Mouse (Mus musculus) testis, adult 2 months (tissue): ENCODE results near the gene Kmt2d. TPM values are rescaled to one million over a fixed set of nuclear protein-coding genes. Genes with fewer than 3 reads are reported as not detected.
"Not testable (repeated sequence)": the region's sequence is repeated elsewhere in the genome, so short reads cannot be mapped to it uniquely, and the experiment has no call there.

Experiments used
- H3K27ac ChIP-seq: fragments of 200-500 bp; 2 replicates; pipeline ENCODE4 v1.5.1; 2012; ENCODE audit warnings: low read depth, low read length; ENCODE audit not compliant: control insufficient read depth, insufficient read depth
- H3K27me3 ChIP-seq: fragments of 200-500 bp; 2 replicates; pipeline ENCODE4 v1.6.1; 2012; ENCODE audit warnings: mild to moderate bottlenecking, low read length, moderate library complexity; ENCODE audit not compliant: control insufficient read depth, insufficient read depth
- H3K36me3 ChIP-seq: fragments of 200-500 bp; 2 replicates; pipeline ENCODE4 v1.6.1; 2012; ENCODE audit warnings: mild to moderate bottlenecking, low read length; ENCODE audit not compliant: control insufficient read depth, insufficient read depth
- H3K4me1 ChIP-seq: fragments of 200-500 bp; 2 replicates; pipeline ENCODE4 v1.6.1; 2012; ENCODE audit warnings: low read length; ENCODE audit not compliant: control insufficient read depth, insufficient read depth
- H3K4me3 ChIP-seq: fragments of 200-500 bp; 2 replicates; pipeline ENCODE4 v1.5.1; 2012; ENCODE audit warnings: low read depth, mild to moderate bottlenecking, low read length, moderate library complexity, mixed read lengths; ENCODE audit not compliant: control insufficient read depth
- CTCF ChIP-seq: fragments of 200-500 bp; IDR thresholded peaks from 2 replicates; pipeline ENCODE4 v1.5.1; 2012; ENCODE audit warnings: low read depth, mild to moderate bottlenecking, inconsistent platforms, low read length, moderate library complexity; ENCODE audit not compliant: control insufficient read depth, insufficient read depth, insufficient replicate concordance
- POLR2A ChIP-seq: fragments of 200-500 bp; IDR thresholded peaks from 2 replicates; pipeline ENCODE4 v1.6.1; 2012; ENCODE audit warnings: low read depth, mild to moderate bottlenecking, inconsistent platforms, low read length, moderate library complexity; ENCODE audit not compliant: control insufficient read depth
- polyA plus RNA-seq: library from polyadenylated mRNA; depleted of rRNA; stranded (reverse); fragments of >200 nt; gene quantifications from 2 replicates; pipeline ENCODE4 v1.2.3, GENCODE M21; 2012

The Kmt2d gene
- polyA plus RNA-seq, 1 experiment = 17.0 TPM

DNA sequence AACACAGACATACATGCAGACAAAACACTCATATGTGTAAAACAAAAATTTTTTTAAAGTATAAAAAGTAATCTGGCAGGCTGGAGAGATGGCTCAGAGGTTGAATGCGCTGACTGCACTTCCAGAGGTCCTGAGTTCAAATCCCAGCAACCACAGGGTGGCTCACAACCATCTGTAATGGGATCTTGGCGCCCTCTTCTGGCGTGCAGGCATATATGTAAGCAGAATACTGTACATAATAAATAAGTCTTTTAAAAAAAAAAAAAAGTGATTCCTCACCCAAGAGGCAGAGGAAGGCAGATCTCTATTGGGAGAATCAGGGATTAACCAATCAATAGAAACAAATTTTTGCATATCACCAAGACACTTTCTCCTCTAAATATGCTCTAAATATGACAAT is 47.6 kb downstream of the Kmt2d start:
- Histone ChIP-seq H3K4me3 (no peak overlapping the region), H3K36me3 (no peaks in the 10 kb centered on the region), H3K4me1 (no peaks in the 10 kb centered on the region), H3K27me3 (no peaks in the 10 kb centered on the region), H3K27ac (no peak overlapping the region)
- TF ChIP-seq CTCF = no peak

DNA sequence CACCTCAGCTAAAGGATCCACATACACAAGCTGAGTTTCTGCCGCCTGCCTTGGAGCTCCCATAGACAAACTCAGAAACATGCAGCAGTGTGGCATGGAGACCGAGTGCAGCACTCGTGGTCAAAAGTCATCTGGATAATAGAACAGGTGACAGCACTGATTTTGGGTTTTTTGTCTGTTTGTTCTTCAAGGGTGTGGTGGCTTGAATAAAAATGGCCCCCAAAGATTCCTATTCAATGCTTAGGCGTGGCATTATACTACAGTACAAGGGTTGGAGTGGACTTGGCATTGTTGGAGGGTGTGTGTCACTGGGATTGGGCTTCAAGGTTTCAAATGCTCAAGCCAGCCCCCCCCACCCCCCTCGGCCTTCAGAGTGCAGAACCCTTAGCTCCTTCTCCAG is 48.9 kb downstream of the Kmt2d start:
- H3K4me3 ChIP-seq = no peak overlapping the region
- no peaks in the 10 kb centered on the region for H3K27me3 ChIP-seq
- TF ChIP-seq CTCF (no peak), POLR2A (no peak)
- H3K27ac ChIP-seq = no peak overlapping the region
- H3K4me1 ChIP-seq = no peaks in the 10 kb centered on the region
- H3K36me3 ChIP-seq = no peaks in the 10 kb centered on the region

DNA sequence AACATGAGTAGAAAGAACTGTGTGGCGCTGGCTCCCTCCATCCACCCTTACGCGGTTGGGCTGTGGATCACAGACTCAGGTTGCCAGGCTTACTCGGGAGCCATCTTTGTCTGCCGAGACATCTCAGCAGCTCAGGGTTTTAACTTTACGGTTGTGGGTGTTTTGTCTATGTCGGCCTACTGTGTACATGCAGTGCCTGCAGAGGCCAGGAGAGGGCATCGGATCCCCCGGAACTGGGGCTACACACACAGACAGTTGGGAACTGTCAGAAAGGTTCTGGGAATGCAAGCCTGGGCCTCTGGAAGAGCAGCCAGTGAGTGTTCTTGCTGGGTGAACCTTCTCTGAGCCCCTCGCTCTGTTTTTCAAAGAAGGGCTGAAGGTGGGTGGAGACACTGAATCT is 49.6 kb downstream of the Kmt2d start:
- Histone ChIP-seq H3K27me3 (no peaks in the 10 kb centered on the region), H3K36me3 (no peaks in the 10 kb centered on the region), H3K4me1 (no peaks in the 10 kb centered on the region), H3K27ac (no peak overlapping the region), H3K4me3 (no peak overlapping the region)
- TF ChIP-seq CTCF (peak; percentile 33; the same call in 1 of the 2 replicates), POLR2A (no peak)

DNA sequence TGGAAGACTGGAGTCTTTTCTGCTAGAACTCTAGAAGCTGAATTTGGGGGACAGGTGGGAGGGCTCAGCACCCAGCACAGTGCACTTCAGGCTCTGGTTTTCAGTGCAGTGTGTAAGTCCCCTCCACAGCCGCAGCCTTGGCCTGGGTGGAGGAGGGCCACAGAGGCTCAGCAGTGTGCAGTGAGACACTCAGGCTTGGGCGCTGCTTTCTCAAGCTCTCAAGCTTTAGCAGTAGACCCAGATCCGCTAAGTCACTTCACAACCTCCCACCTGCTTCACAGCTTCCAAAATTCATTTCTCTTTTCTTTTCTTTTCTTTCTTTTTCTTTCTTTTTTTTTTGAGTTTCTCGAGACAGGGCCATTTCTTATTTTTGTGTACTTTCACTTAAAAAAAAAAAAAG is 50.1 kb downstream of the Kmt2d start:
- no peak overlapping the region for H3K4me3 ChIP-seq
- H3K4me1 ChIP-seq = no peaks in the 10 kb centered on the region
- no peaks in the 10 kb centered on the region for H3K36me3 ChIP-seq
- H3K27ac ChIP-seq = no peak overlapping the region
- no peaks in the 10 kb centered on the region for H3K27me3 ChIP-seq
- no peak for TF ChIP-seq CTCF
- TF ChIP-seq POLR2A = no peak

DNA sequence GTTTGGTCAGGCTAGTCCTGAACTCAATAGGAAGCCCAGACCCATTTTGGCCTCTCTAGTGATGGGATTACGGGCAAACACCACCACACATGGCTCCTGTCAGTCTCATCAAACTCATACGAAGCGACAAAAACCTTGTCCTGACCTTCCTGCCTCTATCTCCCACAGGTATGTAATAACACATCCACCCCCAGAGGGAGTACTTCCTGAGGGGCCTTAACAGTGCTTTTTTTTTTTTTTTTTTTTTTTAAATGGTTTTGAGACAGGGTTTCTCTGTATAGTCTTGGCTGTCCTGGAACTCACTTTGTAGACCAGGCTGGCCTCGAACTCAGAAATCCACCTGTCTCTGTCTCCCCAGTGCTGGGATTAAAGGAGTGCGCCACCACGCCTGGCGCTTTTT is 52.8 kb downstream of the Kmt2d start:
- no peak for TF ChIP-seq POLR2A
- TF ChIP-seq CTCF = no peak
- no peaks in the 10 kb centered on the region; the same call in 1 of the 2 replicates for H3K36me3 ChIP-seq
- H3K27ac ChIP-seq = no peak overlapping the region
- no peaks in the 10 kb centered on the region for H3K4me1 ChIP-seq
- no peak overlapping the region for H3K4me3 ChIP-seq
- H3K27me3 ChIP-seq = no peaks in the 10 kb centered on the region

DNA sequence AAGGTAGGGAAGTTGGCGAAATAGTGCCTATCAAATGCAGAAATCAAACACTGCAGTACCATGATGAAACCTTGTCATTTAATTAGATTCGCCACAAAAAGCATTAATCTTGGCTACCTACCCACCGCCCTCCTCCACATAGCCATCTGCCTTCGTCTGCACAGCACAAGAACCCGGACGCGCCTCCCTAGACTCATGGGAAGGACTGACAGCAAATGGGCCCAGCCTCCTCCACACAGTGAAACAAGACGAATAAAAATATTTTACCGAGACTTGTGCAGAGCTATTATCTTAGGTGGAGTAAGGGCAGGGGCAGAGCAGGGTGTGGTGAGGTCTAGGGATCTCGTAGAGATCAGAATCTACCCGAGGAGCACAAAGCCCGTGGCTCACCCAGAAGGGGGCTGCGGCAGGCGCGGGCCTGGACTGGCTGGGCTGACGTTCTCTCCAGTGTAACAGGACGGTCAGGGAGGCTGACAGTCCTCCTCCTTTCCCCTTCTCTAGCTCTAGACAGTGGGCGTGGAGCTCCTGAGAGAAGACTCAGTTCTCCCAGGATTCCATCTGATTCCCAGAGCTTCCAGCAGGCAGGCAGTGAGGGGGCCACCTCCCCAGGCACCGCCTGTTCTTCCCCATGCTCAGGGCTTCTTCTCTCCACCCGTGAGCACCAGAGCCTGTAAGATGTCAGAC is 58.1 kb downstream of the Kmt2d start:
- Histone ChIP-seq H3K27ac (no peak overlapping the region), H3K27me3 (no peaks in the 10 kb centered on the region), H3K36me3 (no peaks in the 10 kb centered on the region; the same call in 1 of the 2 replicates), H3K4me1 (peaks cover 4% of the 10 kb centered on the region; the same call in 1 of the 2 replicates), H3K4me3 (no peak overlapping the region)
- no peak for TF ChIP-seq CTCF
- no peak for TF ChIP-seq POLR2A

DNA sequence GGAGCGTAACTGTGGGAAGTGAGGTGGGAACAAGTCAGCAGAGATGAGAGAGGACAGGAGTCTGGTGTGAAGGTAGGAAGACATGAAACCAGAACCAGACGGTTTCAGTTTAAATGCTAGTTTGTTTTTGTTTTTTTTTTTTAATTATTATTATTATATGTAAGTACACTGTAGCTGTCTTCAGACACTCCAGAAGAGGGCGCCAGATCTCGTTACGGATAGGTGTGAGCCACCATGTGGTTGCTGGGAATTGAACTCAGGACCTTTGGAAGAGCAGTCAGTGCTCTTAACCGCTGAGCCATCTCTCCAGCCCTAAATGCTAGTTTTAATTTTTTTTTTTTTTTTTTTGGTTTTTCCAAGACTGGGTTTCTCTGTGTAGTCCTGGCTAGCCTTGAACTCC is 60.8 kb downstream of the Kmt2d start:
- H3K27me3 ChIP-seq, H3K4me3 ChIP-seq, H3K27ac ChIP-seq, H3K36me3 ChIP-seq: not testable (repeated sequence)
- H3K4me1 ChIP-seq = peaks cover 23% of the 10 kb centered on the region

DNA sequence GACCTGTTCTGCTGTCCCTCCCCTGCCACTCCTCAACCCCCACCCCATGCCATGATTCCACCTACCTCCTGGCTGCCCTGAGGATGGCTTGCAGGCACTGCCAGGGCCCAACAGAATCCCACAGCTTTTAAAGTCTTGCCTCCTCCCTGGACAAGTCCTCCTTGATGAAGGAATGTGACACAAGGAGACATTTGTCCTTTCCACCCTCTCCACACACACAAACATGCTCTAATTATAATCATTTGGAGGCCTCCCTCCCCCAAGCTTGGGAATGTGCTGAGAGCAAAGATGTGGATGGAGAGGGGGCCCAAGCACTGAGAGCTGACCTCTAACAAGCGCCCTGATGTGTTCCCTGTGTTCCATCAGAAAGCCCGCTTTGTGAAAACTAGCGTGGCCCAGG is 61.6 kb downstream of the Kmt2d start, which contains the start of gene Ddn:
Ddn (minus strand) TSS at position 101 of the 400 bp plus-strand sequence.
- no peak for TF ChIP-seq POLR2A
- TF ChIP-seq CTCF = no peak
- Histone ChIP-seq H3K27me3 (peaks cover 3% of the 10 kb centered on the region; the same call in 1 of the 2 replicates), H3K36me3 (no peaks in the 10 kb centered on the region; the same call in 1 of the 2 replicates), H3K4me3 (no peak within 1 kb of the TSS), H3K4me1 (peaks cover 25% of the 10 kb centered on the region), H3K27ac (no peak within 1 kb of the TSS)
